Mouse (Mus musculus) testis, adult 2 months (tissue): ENCODE results near the gene Chst1.

Source experiments
- CTCF ChIP-seq: fragments of 200-500 bp; IDR thresholded peaks from 2 replicates; pipeline ENCODE4 v1.5.1; 2012; ENCODE audit warnings: low read depth, mild to moderate bottlenecking, inconsistent platforms, low read length, moderate library complexity; ENCODE audit not compliant: control insufficient read depth, insufficient read depth, insufficient replicate concordance
- POLR2A ChIP-seq: fragments of 200-500 bp; IDR thresholded peaks from 2 replicates; pipeline ENCODE4 v1.6.1; 2012; ENCODE audit warnings: low read depth, mild to moderate bottlenecking, inconsistent platforms, low read length, moderate library complexity; ENCODE audit not compliant: control insufficient read depth

DNA sequence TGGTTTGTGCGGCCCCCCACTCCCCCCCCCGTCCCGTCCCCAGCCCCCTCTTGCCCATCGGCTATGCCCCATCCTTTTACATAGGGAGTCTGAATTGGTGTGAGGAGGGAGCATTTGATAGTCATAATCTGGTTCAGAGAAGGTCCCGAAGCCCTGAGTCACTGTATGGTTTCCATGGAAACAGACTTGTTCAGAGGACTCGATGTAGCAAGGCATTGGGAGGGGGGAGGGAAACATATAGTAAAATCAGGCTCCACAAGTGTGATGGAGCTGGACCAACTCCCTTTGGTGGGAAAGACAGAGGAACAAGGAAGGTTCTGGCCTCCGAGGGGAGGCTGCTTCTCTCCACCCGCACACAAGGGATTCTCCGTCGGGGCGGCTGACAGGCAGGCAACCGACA, 2.6 kb downstream of the Chst1 start:
- TF ChIP-seq POLR2A: no peak
- no peak for TF ChIP-seq CTCF
